Mouse (Mus musculus) midbrain, embryonic 12.5 days (tissue): ENCODE results near the gene Usp43. TPM values are rescaled to one million over a fixed set of nuclear protein-coding genes. Genes with fewer than 3 reads are reported as not detected.

Experiments
- ATAC-seq: fragments of 200-750 bp; cut with Nextera tagmentation; 2 replicates; pipeline ENCODE4 v1.8.0; 2017; ENCODE audit warnings: low read depth, moderate TSS enrichment, moderate library complexity; ENCODE audit not compliant: low FRiP score
- H3K27ac ChIP-seq: fragments of 300-500 bp; sonication (generic); replicated peaks from 2 replicates; pipeline ENCODE4 v1.5.1; 2016; ENCODE audit warnings: mild to moderate bottlenecking
- H3K27me3 ChIP-seq: fragments of 300-500 bp; sonication (generic); 2 replicates; pipeline ENCODE4 v1.6.1; 2016; ENCODE audit warnings: mild to moderate bottlenecking
- H3K36me3 ChIP-seq: fragments of 300-500 bp; sonication (generic); 2 replicates; pipeline ENCODE4 v1.6.1; 2016
- H3K4me1 ChIP-seq: fragments of 300-500 bp; sonication (generic); 2 replicates; pipeline ENCODE4 v1.6.1; 2016
- H3K4me2 ChIP-seq: fragments of 300-500 bp; sonication (generic); replicated peaks from 2 replicates; pipeline ENCODE4 v1.6.1; 2016; ENCODE audit warnings: mild to moderate bottlenecking, moderate library complexity
- H3K4me3 ChIP-seq: fragments of 300-500 bp; sonication (generic); 2 replicates; pipeline ENCODE4 v1.5.1; 2016; ENCODE audit warnings: mild to moderate bottlenecking
- H3K9ac ChIP-seq: fragments of 300-500 bp; sonication (generic); replicated peaks from 2 replicates; pipeline ENCODE4 v1.6.1; 2016; ENCODE audit warnings: mild to moderate bottlenecking, moderate library complexity
- H3K9me3 ChIP-seq: fragments of 300-500 bp; sonication (generic); 2 replicates; pipeline ENCODE4 v1.6.1; 2016; ENCODE audit warnings: mild to moderate bottlenecking
- WGBS: fragments of 180-500 bp; shearing (Covaris S2); methylation state at CpG from one replicate; pipeline ENCODE4 v1.1.7; 2016; 5-methylcytosine and 5-hydroxymethylcytosine counted together
- polyA plus RNA-seq: library from polyadenylated mRNA; unstranded; fragments of >200 nt; fragmentation: Nextera tagmentation; extraction: Ambion mirVana; gene quantifications from 2 replicates; pipeline ENCODE4 v1.2.1, GENCODE M21; 2016

Gene Usp43
- polyA plus RNA-seq = 0.63 and 0.71 TPM in 2 replicates

- under 1% methylated on average over 63 of the region's 80 CpGs for WGBS
- Histone ChIP-seq H3K4me3 (peak within 1 kb of the TSS; percentile 78), H3K9me3 (no peaks in the 10 kb centered on the region), H3K27ac (no peak within 1 kb of the TSS), H3K4me1 (peaks cover 15% of the 10 kb centered on the region), H3K4me2 (peak within 1 kb of the TSS; percentile 100), H3K9ac (peak within 1 kb of the TSS; percentile 60), H3K27me3 (peaks cover 36% of the 10 kb centered on the region), H3K36me3 (no peaks in the 10 kb centered on the region)
- peak; percentile 48 for ATAC-seq
Measured at GRCm38 (mm10) chr11:67921827-67922754, at the start of gene Usp43. Gene Usp43 (minus strand): TSS chr11:67922153.

- Histone ChIP-seq H3K27me3 (no peaks in the 10 kb centered on the region), H3K4me3 (no peak overlapping the region), H3K9me3 (no peaks in the 10 kb centered on the region), H3K9ac (0 out of 2 replicates have a peak overlapping the region, but pooled peaks have one; percentile 2), H3K4me1 (peaks cover 22% of the 10 kb centered on the region), H3K36me3 (peaks cover 15% of the 10 kb centered on the region), H3K27ac (no peak overlapping the region), H3K4me2 (no peak overlapping the region)
- ATAC-seq = no peak
- 63% methylated on average over 11 of the region's 11 CpGs for WGBS
Measured at GRCm38 (mm10) chr11:67967831-67968230, 45.9 kb upstream of the Usp43 start.

GRCm38 (mm10) chr11:67965905-67966878 lies 44.2 kb upstream of the Usp43 start, which contains the start of gene Stx8:
Gene Stx8 (plus strand): TSS chr11:67966193.
- no peak within 1 kb of the TSS for H3K27ac ChIP-seq

GRCm38 (mm10) chr11:67965242-67965883 lies 43.4 kb upstream of the Usp43 start, which contains the start of gene Cfap52:
Gene Cfap52 (minus strand): TSS chr11:67965651.
- no peaks in the 10 kb centered on the region for H3K9me3 ChIP-seq
- no peaks in the 10 kb centered on the region for H3K27me3 ChIP-seq
- peak within 1 kb of the TSS; percentile 71 for H3K4me3 ChIP-seq
- peak within 1 kb of the TSS; percentile 89 for H3K9ac ChIP-seq
- peaks cover 22% of the 10 kb centered on the region for H3K4me1 ChIP-seq
- WGBS = 9% methylated on average over 15 of the region's 15 CpGs
- no peak within 1 kb of the TSS for H3K27ac ChIP-seq
- peak within 1 kb of the TSS; percentile 87 for H3K4me2 ChIP-seq
- ATAC-seq = peak; percentile 54; the same call in 1 of the 2 replicates
- H3K36me3 ChIP-seq = peaks cover 5% of the 10 kb centered on the region; the same call in 1 of the 2 replicates

More at GRCm38 (mm10) chr11:67965905-67966878, 44.2 kb upstream of the Usp43 start, which contains the start of gene Stx8:
- peaks cover 11% of the 10 kb centered on the region for H3K36me3 ChIP-seq
- H3K4me3 ChIP-seq = peak within 1 kb of the TSS; percentile 71
- peaks cover 22% of the 10 kb centered on the region for H3K4me1 ChIP-seq
- H3K9me3 ChIP-seq = no peaks in the 10 kb centered on the region
- peak within 1 kb of the TSS; percentile 87 for H3K4me2 ChIP-seq
- H3K9ac ChIP-seq = peak within 1 kb of the TSS; percentile 89
- ATAC-seq = peak; percentile 77
- no peaks in the 10 kb centered on the region for H3K27me3 ChIP-seq
- under 1% methylated on average over 28 of the region's 28 CpGs for WGBS

GRCm38 (mm10) chr11:67964110-67964509 lies 42.2 kb upstream of the Usp43 start:
- H3K9ac ChIP-seq = no peak overlapping the region
- H3K4me1 ChIP-seq = peaks cover 22% of the 10 kb centered on the region
- no peak overlapping the region for H3K4me2 ChIP-seq
- no peak overlapping the region for H3K27ac ChIP-seq
- H3K4me3 ChIP-seq = no peak overlapping the region
- no peaks in the 10 kb centered on the region for H3K27me3 ChIP-seq
- no peaks in the 10 kb centered on the region for H3K9me3 ChIP-seq
- no peak for ATAC-seq
- H3K36me3 ChIP-seq = no peaks in the 10 kb centered on the region
- 76% methylated on average over 6 of the region's 6 CpGs for WGBS

- WGBS = 87% methylated on average over 6 of the region's 6 CpGs
- Histone ChIP-seq H3K4me3 (no peak overlapping the region), H3K27me3 (no peaks in the 10 kb centered on the region), H3K4me1 (no peaks in the 10 kb centered on the region), H3K9me3 (no peaks in the 10 kb centered on the region), H3K27ac (no peak overlapping the region), H3K9ac (no peak overlapping the region), H3K4me2 (no peak overlapping the region), H3K36me3 (no peaks in the 10 kb centered on the region)
- no peak for ATAC-seq
Measured at GRCm38 (mm10) chr11:67954413-67954812, 32.5 kb upstream of the Usp43 start.

- H3K27me3 ChIP-seq = no peaks in the 10 kb centered on the region
- no peak overlapping the region for H3K4me2 ChIP-seq
- WGBS = 85% methylated on average over 5 of the region's 5 CpGs
- ATAC-seq = no peak
- no peak overlapping the region for H3K4me3 ChIP-seq
- H3K27ac ChIP-seq = no peak overlapping the region
- H3K4me1 ChIP-seq = no peaks in the 10 kb centered on the region
- no peak overlapping the region for H3K9ac ChIP-seq
- H3K36me3 ChIP-seq = no peaks in the 10 kb centered on the region
- no peaks in the 10 kb centered on the region for H3K9me3 ChIP-seq
Measured at GRCm38 (mm10) chr11:67953604-67954003, 31.7 kb upstream of the Usp43 start.

- Histone ChIP-seq H3K9me3 (no peaks in the 10 kb centered on the region), H3K27me3 (no peaks in the 10 kb centered on the region), H3K9ac (no peak overlapping the region), H3K36me3 (no peaks in the 10 kb centered on the region), H3K4me3 (no peak overlapping the region), H3K27ac (no peak overlapping the region), H3K4me2 (no peak overlapping the region), H3K4me1 (no peaks in the 10 kb centered on the region)
- ATAC-seq = no peak
- WGBS = 86% methylated on average over 9 of the region's 9 CpGs
Measured at GRCm38 (mm10) chr11:67949475-67949874, 27.5 kb upstream of the Usp43 start.

- H3K36me3 ChIP-seq = no peaks in the 10 kb centered on the region
Measured at GRCm38 (mm10) chr11:67948229-67948628, 26.3 kb upstream of the Usp43 start.

GRCm38 (mm10) chr11:67932156-67932555 lies 10.2 kb upstream of the Usp43 start:
- WGBS = 91% methylated on average over 3 of the region's 3 CpGs
- H3K4me3 ChIP-seq = no peak overlapping the region
- H3K4me1 ChIP-seq = no peaks in the 10 kb centered on the region
- H3K9me3 ChIP-seq = no peaks in the 10 kb centered on the region
- no peaks in the 10 kb centered on the region for H3K27me3 ChIP-seq
- H3K36me3 ChIP-seq = no peaks in the 10 kb centered on the region
- no peak overlapping the region for H3K27ac ChIP-seq
- H3K4me2 ChIP-seq = no peak overlapping the region
- no peak overlapping the region for H3K9ac ChIP-seq
- ATAC-seq = no peak

More at GRCm38 (mm10) chr11:67948229-67948628, 26.3 kb upstream of the Usp43 start:
- Histone ChIP-seq H3K27me3 (no peaks in the 10 kb centered on the region), H3K9ac (no peak overlapping the region), H3K4me3 (no peak overlapping the region), H3K4me1 (no peaks in the 10 kb centered on the region), H3K27ac (no peak overlapping the region), H3K4me2 (no peak overlapping the region), H3K9me3 (no peaks in the 10 kb centered on the region)
- 70% methylated on average over 3 of the region's 3 CpGs for WGBS
- ATAC-seq = no peak

GRCm38 (mm10) chr11:67926348-67927055 lies 4.5 kb upstream of the Usp43 start:
- 15% methylated on average over 12 of the region's 15 CpGs for WGBS

More at GRCm38 (mm10) chr11:67926348-67927055, 4.5 kb upstream of the Usp43 start:
- no peak overlapping the region for H3K4me2 ChIP-seq
- H3K9me3 ChIP-seq = no peaks in the 10 kb centered on the region
- H3K36me3 ChIP-seq = no peaks in the 10 kb centered on the region
- peaks cover 9% of the 10 kb centered on the region for H3K27me3 ChIP-seq
- peaks cover 11% of the 10 kb centered on the region for H3K4me1 ChIP-seq
- H3K9ac ChIP-seq = no peak overlapping the region
- no peak overlapping the region for H3K27ac ChIP-seq
- no peak overlapping the region for H3K4me3 ChIP-seq
- no peak for ATAC-seq
